16 mouse cellular contexts compared by ENCODE assay signal in genomic region chr5:113102455-113102854, GRCm38 (mm10). TPM values are rescaled to one million over a fixed set of nuclear protein-coding genes. Genes with fewer than 3 reads are reported as not detected.
DNase-seq lines count a peak whose midpoint lies in the region; ATAC-seq lines count a peak whose summit lies in the region.
"Had no signal": no experiment of that assay in that cellular context is flagged by ENCODE, and none has a peak within 500 bp of the region (broad histone marks: within the 10 kb centered on the region; RNA-seq: fewer than 3 reads in every experiment).

No protein-coding gene starts in this region.

- no peaks in the 10 kb centered on the region for H3K9me3 ChIP-seq in heart, embryonic 10.5 days
- no peaks in the 10 kb centered on the region for H3K9me3 ChIP-seq in hindbrain, embryonic 14.5 days (ENCODE audit: control insufficient read depth, low read length)

- WGBS in heart, embryonic 10.5 days, result 58% methylated on average over 7 of the region's 7 CpGs
- 22% methylated on average over 7 of the region's 7 CpGs for WGBS in hindbrain, embryonic 14.5 days

- peak overlapping the region; percentile 60 for H3K27ac ChIP-seq in heart, embryonic 10.5 days
- H3K27ac ChIP-seq in hindbrain, embryonic 14.5 days, result no peak overlapping the region
- H3K27ac ChIP-seq: liver, embryonic 14.5 days; stomach, postnatal 0 days had no signal

- no peak overlapping the region for H3K4me3 ChIP-seq in heart, embryonic 10.5 days
- no peak overlapping the region for H3K4me3 ChIP-seq in hindbrain, embryonic 14.5 days (replicated peaks; ENCODE audit: low read length)
- H3K4me3 ChIP-seq: erythroblast, embryonic 14.5 days had no signal

- peaks cover 14% of the 10 kb centered on the region; the same call in 1 of the 2 replicates for H3K36me3 ChIP-seq in heart, embryonic 10.5 days
- H3K36me3 ChIP-seq in hindbrain, embryonic 14.5 days (replicated peaks; ENCODE audit: control insufficient read depth, insufficient read depth), result no peaks in the 10 kb centered on the region

- H3K4me1 ChIP-seq in heart, embryonic 10.5 days, result peaks cover 49% of the 10 kb centered on the region
- H3K4me1 ChIP-seq in hindbrain, embryonic 14.5 days (replicated peaks; ENCODE audit: control insufficient read depth, insufficient read depth, low read length), result 0 out of 2 replicates have a peak, but pooled peaks cover 8% of the 10 kb centered on the region

- intact Hi-C loops in heart, postnatal 14 days (cut with DNase I), result no loop called here

- H3K4me2 ChIP-seq in hindbrain, embryonic 14.5 days (replicated peaks), result no peak overlapping the region

- ATAC-seq in hindbrain, embryonic 14.5 days (ENCODE audit: low FRiP score), result 0 out of 2 replicates have a peak, but pooled peaks have one; percentile 32

- no peak overlapping the region for H3K9ac ChIP-seq in hindbrain, embryonic 14.5 days
- H3K9ac ChIP-seq: liver, embryonic 14.5 days had no signal

- no peaks in the 10 kb centered on the region for H3K27me3 ChIP-seq in heart, embryonic 10.5 days (ENCODE audit: insufficient read depth, poor library complexity, severe bottlenecking)
- no peaks in the 10 kb centered on the region for H3K27me3 ChIP-seq in hindbrain, embryonic 14.5 days (ENCODE audit: control insufficient read depth, insufficient read depth, low read length)

- DNase-seq in heart, embryonic 10.5 days (ENCODE audit: low spot score), result no peak
- no peak for DNase-seq in heart, postnatal 14 days
- peak; percentile 65 for DNase-seq in retina, postnatal 1 day
- DNase-seq in retina, embryonic 14.5 days (ENCODE audit: low spot score), result no peak
- DNase-seq in hindbrain, embryonic 14.5 days (ENCODE audit: low spot score), result no peak
- no peak for DNase-seq in natural killer cell, adult 2 months (ENCODE audit: low spot score in 2 of 2)
- DNase-seq in thymus, postnatal 4 days, result no peak
- no peak for DNase-seq in layer of hippocampus, adult 9-11 months
- DNase-seq: cerebellum, postnatal 14 days; gastrocnemius, postnatal 14 days; kidney, postnatal 36 days; lung, postnatal 36 days had no signal

RNA-seq across cellular contexts. Expression of gene Crybb3, which starts 21.1 kb away (rescaled TPM):
- polyA plus RNA-seq in heart, embryonic 10.5 days (2016; fragmentation: Nextera tagmentation; extraction: Ambion mirVana), result 0.71 and 0.87 TPM in 2 replicates
- total RNA-seq in heart, postnatal 14 days (2021), result 1 to 10 TPM; 2.8 to 2.9 TPM
- polyA plus RNA-seq in hindbrain, embryonic 14.5 days (2014; fragmentation: Nextera tagmentation; extraction: Ambion mirVana), result 0.57 and 0.99 TPM in 2 replicates
- polyA plus RNA-seq: erythroblast, embryonic 14.5 days had no signal

RNA-seq across cellular contexts. Expression of gene Crybb2, which starts 32.5 kb away (rescaled TPM):
- not detected in 2 replicates for polyA plus RNA-seq in heart, embryonic 10.5 days (2016; fragmentation: Nextera tagmentation; extraction: Ambion mirVana)
- total RNA-seq in heart, postnatal 14 days (2021), result not detected
- not detected in 2 replicates for polyA plus RNA-seq in hindbrain, embryonic 14.5 days (2014; fragmentation: Nextera tagmentation; extraction: Ambion mirVana)
- total RNA-seq: gastrocnemius, postnatal 14 days; left cerebral cortex, postnatal 25 days had no signal
- polyA plus RNA-seq: erythroblast, embryonic 14.5 days; liver, embryonic 14.5 days; stomach, postnatal 0 days had no signal
